In genomic region chr1:119878909-119879308, GRCm38 (mm10) we compare ENCODE assay signal across 8 mouse cellular contexts. TPM values are rescaled to one million over a fixed set of nuclear protein-coding genes. Genes with fewer than 3 reads are reported as not detected.
DNase-seq lines count a peak whose midpoint lies in the region; ATAC-seq lines count a peak whose summit lies in the region.

No protein-coding gene starts in this region.

- H3K27ac ChIP-seq in midbrain, embryonic 14.5 days (replicated peaks; ENCODE audit: low read depth, low read length) = no peak overlapping the region
- no peak overlapping the region for H3K27ac ChIP-seq in midbrain, embryonic 13.5 days

- H3K4me1 ChIP-seq in midbrain, embryonic 14.5 days (ENCODE audit: control insufficient read depth, insufficient read depth, low read length) = no peaks in the 10 kb centered on the region
- H3K4me1 ChIP-seq in midbrain, embryonic 13.5 days (replicated peaks) = no peaks in the 10 kb centered on the region

- peak; percentile 74 to 87 for DNase-seq in cerebellum, postnatal 10 days
- DNase-seq in cerebellum, adult 8-10 months = no peak
- peak; percentile 35 for DNase-seq in midbrain, embryonic 14.5 days
- DNase-seq in left cerebral cortex, adult 8-10 months (ENCODE audit: low spot score in 2 of 2) = peak; percentile 35 to 72
- peak; percentile 28 for DNase-seq in right cerebral cortex, postnatal 14 days
- DNase-seq in spleen, adult 12 weeks (ENCODE audit: low spot score) = no peak
- DNase-seq in kidney, adult 8-10 months = no peak

- no peak overlapping the region for H3K9ac ChIP-seq in midbrain, embryonic 14.5 days (replicated peaks; ENCODE audit: low read length)
- no peak overlapping the region for H3K9ac ChIP-seq in midbrain, embryonic 13.5 days (replicated peaks)

- ATAC-seq in midbrain, embryonic 14.5 days (ENCODE audit: low FRiP score, low TSS enrichment) = no peak
- ATAC-seq in midbrain, embryonic 13.5 days = no peak

- H3K9me3 ChIP-seq in midbrain, embryonic 14.5 days (ENCODE audit: control insufficient read depth, low read length) = no peaks in the 10 kb centered on the region
- no peaks in the 10 kb centered on the region for H3K9me3 ChIP-seq in midbrain, embryonic 13.5 days

- no peak overlapping the region for H3K4me2 ChIP-seq in midbrain, embryonic 14.5 days (ENCODE audit: low read length)
- H3K4me2 ChIP-seq in midbrain, embryonic 13.5 days (replicated peaks) = no peak overlapping the region

- H3K27me3 ChIP-seq in midbrain, embryonic 14.5 days (ENCODE audit: control insufficient read depth, insufficient read depth, low read length) = no peaks in the 10 kb centered on the region
- H3K27me3 ChIP-seq in midbrain, embryonic 13.5 days = no peaks in the 10 kb centered on the region

- WGBS in midbrain, embryonic 14.5 days = 82% methylated on average over 7 of the region's 7 CpGs
- WGBS in midbrain, embryonic 13.5 days = 83% methylated on average over 7 of the region's 7 CpGs

- no peak overlapping the region for H3K4me3 ChIP-seq in midbrain, embryonic 14.5 days (replicated peaks; ENCODE audit: low read depth, low read length)
- H3K4me3 ChIP-seq in midbrain, embryonic 13.5 days (replicated peaks) = no peak overlapping the region

- no peaks in the 10 kb centered on the region for H3K36me3 ChIP-seq in midbrain, embryonic 14.5 days (ENCODE audit: control insufficient read depth, insufficient read depth, low read length)
- no peaks in the 10 kb centered on the region for H3K36me3 ChIP-seq in midbrain, embryonic 13.5 days

RNA-seq across cellular contexts. Expression of gene Tmem177, which starts 34.1 kb away (rescaled TPM):
- 5.2 and 7.5 TPM in 2 replicates for polyA plus RNA-seq in midbrain, embryonic 14.5 days (2014; fragmentation: Nextera tagmentation; extraction: Ambion mirVana)
- 8.9 and 9.0 TPM in 2 replicates for polyA plus RNA-seq in midbrain, embryonic 13.5 days (2015; fragmentation: Nextera tagmentation; extraction: Ambion mirVana)
- 1 to 10 TPM; 7.0 to 9.3 (median 7.8) TPM for total RNA-seq in left cerebral cortex, adult 8-10 months (2022)

RNA-seq across cellular contexts. Expression of gene Ptpn4, which starts 41.5 kb away (rescaled TPM):
- polyA plus RNA-seq in midbrain, embryonic 14.5 days (2014; fragmentation: Nextera tagmentation; extraction: Ambion mirVana) = 17.6 and 18.5 TPM in 2 replicates
- 10.6 and 11.8 TPM in 2 replicates for polyA plus RNA-seq in midbrain, embryonic 13.5 days (2015; fragmentation: Nextera tagmentation; extraction: Ambion mirVana)
- 100 to 1,000 TPM in 1 of 4 experiments, 10 to 100 TPM in 3; 71.1 to 106 (median 82.6) TPM for total RNA-seq in left cerebral cortex, adult 8-10 months (2022)

Comparison
In these comparisons a context has a peak if more than half of its experiments do, and no peak if none do; other contexts are left out.
1. DNase-seq: peak in cerebellum, postnatal 10 days (2 of 2), midbrain, embryonic 14.5 days (single experiment), left cerebral cortex, adult 8-10 months (2 of 2) and right cerebral cortex, postnatal 14 days (single experiment); none in cerebellum, adult 8-10 months (single experiment), spleen, adult 12 weeks (single experiment) and kidney, adult 8-10 months (0 of 2).